Mouse (Mus musculus) megakaryocyte, adult 5-6 weeks (primary cell): Measurements from ENCODE around the gene Lamtor4. TPM values are rescaled to one million over a fixed set of nuclear protein-coding genes. Genes with fewer than 3 reads are reported as not detected.
"Not testable (repeated sequence)": the region's sequence is repeated elsewhere in the genome, so short reads cannot be mapped to it uniquely, and the experiment has no call there.

Source experiments
- ATAC-seq: 2 replicates; pipeline ENCODE4 v1.8.0; 2016; ENCODE audit warnings: mild to moderate bottlenecking, inconsistent platforms; ENCODE audit not compliant: poor library complexity, severe bottlenecking
- total RNA-seq, 2 experiments: library from RNA; stranded (forward) in 1 of 2; stranded (reverse) in 1 of 2; fragments of 153-499, 151-499 nt in 1 of 2; fragments of 221-1000, 200-1000 nt in 1 of 2; gene quantifications; 2 replicates each; pipeline versions ENCODE4 v1.2.3 to v1.2.4; 2015 to 2017

Lamtor4 gene
- total RNA-seq (2015) (187 and 189 TPM in 2 replicates), total RNA-seq (2017) (97.6 and 122 TPM in 2 replicates)

DNA sequence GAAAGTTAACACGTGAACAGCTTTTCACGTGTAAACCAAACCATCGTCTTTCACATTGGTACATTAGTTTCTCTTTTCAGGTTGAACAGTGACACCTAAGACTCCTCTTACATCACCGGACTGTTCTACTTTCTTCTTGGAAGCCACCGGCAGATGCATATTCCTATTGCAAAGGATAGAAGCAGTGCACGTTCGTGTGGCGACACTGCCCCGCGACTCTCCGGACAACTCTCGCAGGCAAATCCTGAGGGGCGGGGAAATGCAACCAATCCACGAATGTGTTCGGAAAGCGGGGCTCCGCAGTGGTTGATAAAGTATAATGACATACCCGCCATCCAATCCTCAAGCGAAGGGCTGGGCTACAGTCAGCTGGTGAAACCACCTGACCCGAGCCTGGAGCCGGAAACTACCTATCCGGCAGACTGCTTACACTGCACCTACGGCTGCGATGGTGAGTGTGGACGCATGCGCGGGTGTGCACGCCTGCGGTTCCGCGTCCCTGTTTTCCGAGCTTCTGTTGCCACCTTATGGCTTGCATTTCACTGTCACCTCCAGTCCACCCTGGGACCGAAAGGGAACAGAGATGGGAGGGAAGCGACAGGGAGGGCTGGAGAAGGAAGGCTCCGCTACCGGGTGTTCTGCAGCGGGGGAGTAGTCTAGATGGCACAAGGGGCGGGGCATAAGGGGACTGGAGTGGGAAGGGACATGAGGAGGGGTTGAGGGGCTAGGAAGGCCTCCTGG is at the start of gene Lamtor4:
Lamtor4 (plus strand) TSS at position 130 of the 741 bp plus-strand sequence.
- ATAC-seq = peak; percentile 82

DNA sequence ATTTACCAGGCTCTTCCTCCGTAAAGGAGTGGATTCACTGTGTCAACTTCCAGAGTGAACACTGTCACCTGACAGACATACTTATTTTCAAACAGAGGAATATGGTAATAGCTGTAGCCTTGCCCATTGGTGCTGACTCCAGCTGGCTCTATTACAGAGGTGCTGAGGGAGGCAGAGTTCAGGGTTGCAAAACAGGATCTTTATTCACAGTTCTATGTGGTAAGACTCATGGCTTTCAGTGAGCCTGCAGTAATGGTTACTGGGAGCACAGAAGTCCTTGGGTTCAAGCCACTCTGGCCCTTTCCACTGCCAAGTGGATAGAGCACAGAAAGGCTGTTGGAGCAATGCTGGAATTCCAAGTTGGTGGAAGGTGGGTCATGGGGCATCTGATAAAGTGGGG is 48.0 kb upstream of the Lamtor4 start:
- peak; percentile 80 for ATAC-seq

GRCm38 (mm10) chr5:138207873-138208272 is 47.4 kb upstream of the Lamtor4 start:
- no peak for ATAC-seq

GRCm38 (mm10) chr5:138216632-138217031 is 38.6 kb upstream of the Lamtor4 start:
- not testable (repeated sequence) for ATAC-seq

DNA sequence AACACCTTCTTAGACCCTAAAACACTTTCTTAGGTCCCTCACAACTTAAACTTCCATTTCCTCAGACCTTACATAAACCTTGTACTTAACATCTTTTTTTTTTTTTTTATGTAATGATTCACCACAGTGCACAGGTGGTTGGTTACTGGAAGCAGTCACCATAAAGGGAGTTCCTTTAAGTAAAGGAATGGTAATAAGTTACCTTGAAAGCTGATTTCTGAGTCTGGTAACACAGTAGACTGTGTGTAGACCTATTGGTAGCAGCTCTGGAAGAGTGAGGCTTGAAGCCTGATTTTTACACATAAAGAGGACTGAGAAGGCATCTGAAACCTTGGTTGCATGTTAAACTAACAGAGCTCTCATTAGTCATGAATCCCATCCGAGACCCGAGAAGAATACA is 35.4 kb upstream of the Lamtor4 start:
- no peak for ATAC-seq

DNA sequence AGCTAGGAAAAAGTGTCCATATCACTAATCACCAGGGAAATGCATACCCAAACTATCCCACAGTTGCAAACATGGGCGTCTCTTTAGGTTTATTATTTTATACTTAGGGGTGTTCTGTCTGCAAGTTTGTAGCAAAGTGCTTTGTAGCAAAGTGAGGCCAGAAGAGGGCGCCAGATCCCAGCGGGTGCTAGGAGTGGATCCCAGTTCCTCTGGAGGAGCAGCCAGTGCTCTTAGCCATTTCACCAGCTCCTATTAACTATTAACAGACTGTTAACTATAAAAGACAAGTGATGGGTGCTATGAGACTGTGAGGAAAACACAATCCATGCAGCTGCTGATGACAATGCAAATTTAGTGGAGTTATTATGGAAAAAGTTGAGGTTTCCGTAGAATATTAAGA is 33.2 kb upstream of the Lamtor4 start:
- ATAC-seq = peak; percentile 96

GRCm38 (mm10) chr5:138223287-138223686 is 32.0 kb upstream of the Lamtor4 start:
- no peak for ATAC-seq

GRCm38 (mm10) chr5:138225700-138226099 is 29.6 kb upstream of the Lamtor4 start, which contains the start of gene Nxpe5:
TSS of gene Nxpe5 (plus strand) at chr5:138225898.
- ATAC-seq = no peak

DNA sequence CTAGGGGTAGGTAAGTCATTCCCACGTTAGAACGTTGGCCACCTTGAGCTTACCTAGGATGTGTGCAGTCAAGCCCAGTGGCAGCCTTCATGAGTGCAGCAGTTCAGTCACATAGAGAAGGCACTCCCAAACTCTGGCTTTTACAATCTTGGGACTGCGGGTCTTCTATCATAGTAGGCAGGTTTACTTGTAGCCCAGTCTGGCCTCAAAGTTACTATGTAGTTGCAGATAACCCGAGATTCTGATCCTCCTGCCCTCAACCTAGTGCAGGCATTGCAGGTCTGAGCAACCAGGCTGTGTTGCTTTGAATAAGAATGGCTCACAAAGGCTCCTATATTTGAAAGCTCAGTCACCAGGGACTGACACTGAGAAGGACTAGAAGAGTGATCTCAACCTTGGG is 28.8 kb upstream of the Lamtor4 start:
- no peak for ATAC-seq

DNA sequence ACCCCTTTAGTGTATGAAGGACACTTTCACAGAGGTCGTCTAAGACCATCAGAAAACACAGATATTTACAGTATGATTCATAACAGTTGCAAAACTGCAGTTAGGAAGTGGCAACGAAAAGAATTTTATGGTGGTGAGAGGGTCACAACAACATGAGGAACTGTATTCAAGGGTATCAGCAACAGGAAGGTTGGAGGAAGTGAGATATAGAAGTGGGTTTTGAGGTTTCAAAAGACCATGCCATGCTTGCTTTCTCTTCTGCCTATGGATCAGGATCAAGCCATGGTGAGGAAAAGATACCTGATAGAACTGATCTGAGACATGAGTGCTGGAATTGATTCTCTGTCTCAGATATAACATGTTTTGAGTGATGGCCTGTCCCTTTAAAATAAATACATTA is 27.9 kb upstream of the Lamtor4 start:
- ATAC-seq = peak; percentile 88

DNA sequence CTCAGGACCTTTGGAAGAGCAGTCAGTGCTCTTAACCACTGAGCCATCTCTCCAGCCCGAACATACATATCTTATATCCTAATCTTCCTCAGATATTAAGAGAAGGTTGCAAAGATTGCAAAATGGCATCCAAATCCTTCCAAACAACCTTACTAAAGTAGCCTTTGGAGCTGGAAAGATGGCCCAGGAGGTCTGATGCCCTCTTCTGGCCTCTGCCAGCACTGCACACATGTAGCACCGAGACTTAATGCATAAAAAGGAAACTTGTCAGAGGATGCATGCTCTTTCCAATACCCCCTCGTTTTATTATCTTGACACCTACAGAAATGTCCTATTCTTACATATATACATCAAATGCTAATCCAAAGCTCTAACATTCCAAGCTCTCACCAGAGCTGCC is 27.3 kb upstream of the Lamtor4 start:
- peak; percentile 51 for ATAC-seq

DNA sequence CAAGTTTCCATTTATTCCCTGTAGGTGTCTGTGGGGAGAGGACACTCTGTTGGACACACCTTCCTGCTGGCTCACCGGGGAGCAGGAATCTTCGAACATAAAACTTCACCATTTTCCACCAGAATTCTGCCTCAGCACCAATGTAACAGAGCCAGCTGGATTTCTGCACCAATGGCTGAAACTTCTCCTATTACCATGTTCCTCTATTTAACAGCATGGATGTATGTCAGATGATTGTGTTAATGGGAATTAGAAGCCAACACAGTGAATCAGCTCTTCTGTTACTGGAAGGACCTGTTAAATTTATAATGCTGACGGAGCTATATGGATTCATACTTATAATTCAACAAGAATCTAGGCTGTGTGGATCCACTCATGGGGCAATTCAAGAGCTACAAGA is 25.8 kb upstream of the Lamtor4 start:
- peak; percentile 63 for ATAC-seq

DNA sequence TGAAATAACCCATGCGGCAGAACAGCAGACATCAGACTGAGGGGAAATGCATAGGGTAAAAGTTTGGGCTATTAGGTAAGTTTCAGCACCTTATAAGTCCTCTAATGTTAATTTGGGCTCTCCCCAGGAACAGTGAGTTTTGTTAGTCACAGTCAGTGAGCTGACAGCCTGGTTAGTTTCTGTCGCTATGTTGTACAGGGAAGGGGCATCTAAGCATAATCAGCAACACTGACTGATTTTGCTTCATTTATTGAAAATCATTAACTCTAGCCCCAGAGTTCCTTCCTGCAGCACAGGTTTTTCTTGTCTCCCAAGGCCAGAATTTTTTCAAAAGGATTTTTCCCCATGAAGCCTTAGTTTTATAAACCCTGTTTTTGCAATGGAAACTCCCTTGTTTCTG is 21.5 kb upstream of the Lamtor4 start:
- ATAC-seq = no peak

GRCm38 (mm10) chr5:138234224-138234623 is 21.1 kb upstream of the Lamtor4 start:
- ATAC-seq = no peak

DNA sequence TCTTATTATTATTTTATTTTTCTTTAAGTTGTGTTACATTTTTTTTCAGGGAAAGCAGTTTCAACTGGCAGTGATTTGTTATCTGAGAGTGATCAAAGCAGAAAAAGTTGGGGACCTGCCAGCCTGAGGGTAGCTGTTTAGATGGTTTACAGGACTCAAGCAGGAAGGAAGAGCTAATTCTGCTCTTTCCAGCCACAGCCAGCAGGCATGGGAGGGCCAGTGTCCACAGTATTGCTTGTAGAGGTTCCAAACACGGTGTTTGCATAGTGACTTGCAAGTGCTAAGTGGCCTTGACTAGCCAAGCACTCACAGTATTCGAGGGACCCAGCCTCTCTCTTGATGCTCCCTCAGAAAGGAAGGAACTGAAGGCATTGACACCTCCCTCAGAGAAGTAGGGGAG is 13.8 kb upstream of the Lamtor4 start:
- no peak for ATAC-seq

GRCm38 (mm10) chr5:138251144-138251543 is 4.1 kb upstream of the Lamtor4 start:
- ATAC-seq = no peak

GRCm38 (mm10) chr5:138253061-138253460 is 2.2 kb upstream of the Lamtor4 start:
- no peak for ATAC-seq

DNA sequence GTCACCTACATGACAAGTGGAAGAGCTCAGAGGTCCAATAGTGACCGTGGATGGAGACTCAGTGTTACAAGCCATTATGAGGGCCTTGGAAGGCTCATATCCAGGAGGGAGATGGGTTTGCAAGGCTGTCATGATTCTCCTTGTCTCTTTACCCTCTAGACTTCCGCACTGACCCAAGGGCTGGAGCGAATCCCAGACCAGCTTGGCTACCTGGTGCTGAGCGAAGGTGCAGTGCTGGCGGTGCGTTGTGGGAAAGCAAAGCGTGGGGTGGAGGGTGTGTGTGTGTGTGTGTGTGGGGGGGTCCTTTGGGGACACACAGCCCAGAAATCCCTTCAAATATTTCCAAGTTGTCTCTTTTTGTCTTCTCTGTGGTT is 799 bp downstream of the Lamtor4 start:
- ATAC-seq = no peak

DNA sequence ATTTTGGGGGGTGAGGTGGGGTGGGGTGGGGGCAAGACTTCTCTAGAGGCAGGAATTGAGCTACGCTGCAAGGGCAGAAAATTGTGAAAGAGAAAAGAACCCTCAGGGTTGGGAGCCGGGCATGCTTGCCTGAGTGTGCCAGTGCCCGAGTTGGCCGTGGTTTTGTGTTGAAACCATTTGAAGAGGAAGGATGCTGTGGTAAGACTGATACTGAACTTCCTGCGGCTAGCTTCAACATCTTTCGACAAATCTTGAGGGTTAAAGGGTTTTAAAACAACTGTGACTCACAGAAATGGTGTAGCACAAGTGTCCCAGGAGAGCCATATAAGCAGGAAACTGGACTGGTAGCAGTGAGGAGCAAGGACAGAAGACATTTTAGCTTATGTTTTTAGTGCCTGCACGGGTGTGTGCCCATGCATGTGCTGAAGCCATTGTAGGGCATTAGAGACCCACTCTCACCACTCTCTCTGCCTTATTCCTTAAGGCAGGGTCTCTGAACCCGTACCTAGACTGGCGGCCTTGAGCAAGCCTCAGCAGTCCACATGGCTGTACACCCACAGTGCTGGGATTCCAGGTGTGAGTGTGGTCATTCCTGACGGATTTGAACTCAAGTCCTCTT is 1.8 kb downstream of the Lamtor4 start:
- peak; percentile 55 for ATAC-seq

GRCm38 (mm10) chr5:138257585-138257978 is 2.3 kb downstream of the Lamtor4 start:
- no peak for ATAC-seq

DNA sequence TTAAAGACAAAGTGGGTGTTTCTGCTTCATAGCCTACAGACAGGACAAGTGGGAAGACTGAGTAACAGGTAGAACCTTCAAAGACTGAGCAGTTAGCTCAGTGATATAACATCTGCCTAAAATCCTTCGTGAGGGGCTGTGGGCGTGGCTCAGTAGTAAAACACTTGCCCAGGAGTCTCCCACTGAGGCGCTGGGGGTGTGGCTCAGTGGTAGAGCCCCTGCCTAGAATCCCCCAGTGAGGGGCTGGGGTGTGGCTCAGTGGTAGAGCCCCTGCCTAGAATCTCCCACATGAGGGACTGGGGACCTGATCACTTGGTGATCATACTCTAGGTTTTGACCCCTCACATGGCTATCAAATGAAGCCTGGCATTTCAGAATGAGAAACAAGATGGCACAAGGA is 2.8 kb downstream of the Lamtor4 start:
- no peak for ATAC-seq

DNA sequence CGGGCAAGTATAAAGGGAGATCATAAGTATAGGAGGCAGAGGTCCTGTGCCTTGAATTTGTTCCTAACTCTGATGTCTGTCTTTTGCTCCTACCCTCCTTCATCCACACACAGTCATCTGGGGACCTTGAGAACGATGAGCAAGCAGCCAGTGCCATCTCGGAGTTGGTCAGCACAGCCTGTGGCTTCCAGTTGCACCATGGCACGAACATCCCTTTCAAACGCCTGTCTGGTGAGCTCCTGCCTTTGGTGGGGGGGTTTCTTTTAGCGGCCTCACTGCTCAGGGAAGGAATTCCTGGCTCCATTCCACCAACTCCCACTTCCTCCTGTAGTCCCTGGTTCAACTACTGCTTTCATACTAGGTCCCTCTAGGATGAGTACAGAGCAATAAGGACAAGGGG is 3.3 kb downstream of the Lamtor4 start:
- no peak for ATAC-seq

DNA sequence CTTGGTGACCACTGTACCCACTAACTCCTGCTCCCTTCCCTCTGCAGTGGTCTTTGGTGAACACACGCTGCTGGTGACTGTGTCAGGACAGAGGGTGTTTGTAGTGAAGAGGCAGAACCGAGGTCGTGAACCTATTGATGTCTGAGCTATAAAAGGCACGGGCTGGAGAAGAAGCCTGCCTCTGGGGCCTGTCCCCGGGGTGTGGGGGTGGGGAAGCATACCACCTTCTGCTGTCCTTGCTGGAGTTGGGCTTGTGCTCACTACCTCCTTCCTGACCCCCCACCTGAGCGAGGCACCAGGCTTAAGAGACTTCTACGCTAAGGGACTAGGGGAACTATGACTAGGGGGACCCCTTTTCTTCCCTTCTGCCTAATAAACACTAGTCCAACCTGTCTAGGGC is 3.7 kb downstream of the Lamtor4 start:
- no peak for ATAC-seq
